Mouse (Mus musculus) stomach, postnatal 0 days (tissue): Measurements from ENCODE around the gene Trim47.

Source experiments
- CTCF ChIP-seq: IDR thresholded peaks from 2 replicates; pipeline ENCODE4 v1.5.1; 2016; ENCODE audit warnings: antibody characterized with exemption, low read depth, mild to moderate bottlenecking, moderate library complexity
- EP300 ChIP-seq: optimal IDR thresholded peaks from 2 replicates; pipeline ENCODE3; 2016; ENCODE audit warnings: antibody characterized with exemption

DNA sequence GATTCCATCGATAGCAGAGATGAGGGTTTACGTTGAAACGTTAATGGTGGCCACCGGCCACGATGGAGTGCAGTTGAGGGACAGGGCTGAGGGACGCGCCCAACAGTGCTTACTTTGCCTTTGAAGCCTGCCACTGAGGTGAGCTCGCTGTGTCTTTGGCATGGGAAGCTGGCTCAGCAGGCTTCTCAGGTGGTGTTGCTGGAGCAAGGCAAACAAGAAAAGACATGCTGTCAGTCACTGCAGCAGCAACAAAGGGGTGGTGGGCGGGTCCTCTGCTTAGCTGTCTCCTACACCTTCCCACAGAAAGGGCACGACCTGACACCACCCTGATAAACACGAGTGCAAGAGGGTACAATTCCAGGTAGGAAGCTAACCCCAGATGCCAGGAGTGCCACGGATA is 34.3 kb upstream of the Trim47 start:
- TF ChIP-seq CTCF (no peak), EP300 (no peak)
